Mouse (Mus musculus): ENCODE measurements around the gene Camk2d.

The Camk2d gene

GRCm38 (mm10) chr3:126829817-126830216 is 233.7 kb downstream of the Camk2d start:
- DNase-seq, result no peak

GRCm38 (mm10) chr3:126831418-126832138 is 235.5 kb downstream of the Camk2d start:
- DNase-seq, result no peak

GRCm38 (mm10) chr3:126834641-126835167 is 238.6 kb downstream of the Camk2d start:
- DNase-seq, result no peak

- no peak for DNase-seq
These were observed 246.7 kb downstream of the Camk2d start for GRCm38 (mm10) chr3:126842780-126843179.

GRCm38 (mm10) chr3:126844809-126845208 is 248.7 kb downstream of the Camk2d start:
- DNase-seq, result no peak

DNA sequence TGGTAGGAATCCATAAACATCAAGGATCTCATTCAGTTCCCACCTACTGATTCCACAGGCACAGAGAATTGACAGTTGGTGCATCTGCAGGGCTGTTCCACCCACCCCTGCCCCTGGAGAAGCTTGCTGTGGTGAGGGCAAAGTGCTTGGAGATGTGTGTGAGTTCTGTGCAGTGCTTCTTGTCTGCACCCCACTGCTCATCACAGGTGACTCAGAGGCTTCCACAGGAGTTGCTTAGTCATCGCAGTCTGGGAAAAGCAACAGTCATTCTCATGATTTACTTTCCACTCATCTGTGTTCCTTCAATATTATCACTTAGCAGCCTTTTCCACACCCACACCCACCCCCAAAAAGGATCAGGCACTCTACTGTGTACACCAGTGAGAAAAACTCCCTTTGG is 252.0 kb downstream of the Camk2d start:
- no peak for DNase-seq

DNA sequence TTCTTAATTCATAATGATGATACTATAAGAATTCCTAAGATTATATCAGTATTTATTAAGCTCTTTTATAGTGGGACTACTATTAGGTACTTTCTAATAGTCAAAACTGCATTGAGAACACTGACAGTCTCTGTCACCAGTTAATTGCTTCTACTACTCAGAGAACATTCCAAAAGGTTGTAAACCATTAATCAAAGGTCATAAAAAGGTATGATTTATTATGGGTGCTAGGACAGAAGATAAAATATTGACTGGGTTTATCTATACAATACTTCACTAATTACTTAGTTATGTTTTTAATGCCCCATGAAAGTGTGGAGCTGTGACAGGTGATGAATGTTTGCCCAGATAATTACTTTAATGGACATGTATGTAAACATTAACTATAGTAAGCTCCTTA is 264.3 kb downstream of the Camk2d start:
- no peak for DNase-seq

GRCm38 (mm10) chr3:126869561-126869960 is 273.5 kb downstream of the Camk2d start:
- DNase-seq, result no peak

DNA sequence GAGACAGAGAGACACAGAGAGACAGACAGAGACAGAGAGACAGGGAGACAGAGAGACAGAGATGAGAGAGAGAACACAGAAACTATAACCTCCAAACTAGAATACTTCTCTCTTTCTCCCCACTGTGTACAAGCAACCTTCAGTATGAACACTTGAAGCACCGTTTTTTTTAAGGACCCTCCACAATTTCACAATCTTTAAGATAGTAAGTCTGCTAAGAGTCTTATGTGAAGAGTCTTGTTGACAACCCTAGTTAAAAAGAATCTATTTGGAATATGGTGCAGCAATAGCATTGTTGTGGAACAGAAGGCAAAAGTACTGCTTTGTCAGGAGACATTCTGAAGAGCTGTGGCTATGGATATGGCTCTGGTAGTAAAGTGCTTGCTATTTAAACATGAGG is 274.6 kb downstream of the Camk2d start:
- DNase-seq, result no peak

DNA sequence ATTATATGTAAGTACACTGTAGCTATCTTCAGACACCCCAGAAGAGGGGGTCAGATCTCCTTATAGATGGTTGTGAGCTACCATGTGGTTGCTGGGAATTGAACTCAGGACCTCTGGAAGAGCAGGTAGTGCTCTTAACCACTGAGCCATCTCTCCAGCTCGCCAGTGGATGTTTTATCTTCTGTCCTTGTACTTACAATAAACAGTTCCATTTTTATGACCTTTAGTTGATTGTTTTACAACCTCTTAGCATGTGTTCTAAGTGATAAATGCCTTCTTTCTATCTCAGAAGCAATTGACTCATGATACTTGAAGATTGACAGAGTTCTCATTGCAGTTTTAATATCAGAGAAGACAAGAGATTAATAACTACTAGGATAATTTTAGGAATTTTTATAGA is 282.1 kb downstream of the Camk2d start:
- no peak for DNase-seq

DNA sequence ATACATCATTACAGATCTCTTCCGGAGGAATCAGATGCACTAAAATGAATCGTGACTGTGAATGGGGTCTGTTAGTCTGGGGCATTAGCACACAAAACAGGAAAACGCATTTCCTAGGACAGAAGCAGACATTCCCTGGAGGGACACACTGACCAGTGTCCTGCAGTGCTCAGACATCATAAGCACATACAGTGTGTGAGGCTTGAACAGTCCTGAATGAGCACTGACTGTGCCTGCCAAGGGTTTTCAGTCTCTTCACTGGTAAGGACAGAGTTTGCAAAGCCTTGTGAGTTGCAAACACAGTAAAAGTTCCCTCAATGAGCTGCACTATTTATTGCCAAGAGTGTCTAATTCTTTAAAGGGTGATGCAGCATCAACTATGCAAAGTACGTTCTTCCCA is 290.0 kb downstream of the Camk2d start:
- no peak for DNase-seq

DNA sequence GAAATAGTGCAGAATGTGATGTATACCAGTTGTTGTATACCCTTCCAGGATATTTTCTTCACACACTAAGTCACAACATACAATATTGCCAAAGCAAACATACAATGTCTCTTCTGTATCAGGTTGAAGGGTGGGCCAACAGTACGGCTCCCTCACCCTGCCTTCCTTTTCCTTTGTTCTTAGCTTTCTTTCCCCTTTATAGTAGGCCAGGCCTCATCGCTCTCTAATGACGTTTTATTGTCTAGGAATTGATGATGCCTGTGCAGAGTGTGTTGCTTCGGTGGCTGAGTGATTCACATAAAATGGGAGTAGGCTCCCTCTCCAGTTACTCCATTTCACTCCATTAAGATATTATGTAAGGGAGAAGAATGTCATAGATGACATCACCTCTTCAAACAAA is 290.5 kb downstream of the Camk2d start:
- no peak for DNase-seq
